Mouse (Mus musculus) cerebellum, postnatal 14 days (tissue): Measurements from ENCODE around the gene Slc22a20.

Source experiments
- DNase-seq, 2 experiments: peaks; one replicate each; pipeline ENCODE4 v3.0.0; 2021; ENCODE audit warnings: mixed read lengths in 2 of 2

Gene Slc22a20

DNA sequence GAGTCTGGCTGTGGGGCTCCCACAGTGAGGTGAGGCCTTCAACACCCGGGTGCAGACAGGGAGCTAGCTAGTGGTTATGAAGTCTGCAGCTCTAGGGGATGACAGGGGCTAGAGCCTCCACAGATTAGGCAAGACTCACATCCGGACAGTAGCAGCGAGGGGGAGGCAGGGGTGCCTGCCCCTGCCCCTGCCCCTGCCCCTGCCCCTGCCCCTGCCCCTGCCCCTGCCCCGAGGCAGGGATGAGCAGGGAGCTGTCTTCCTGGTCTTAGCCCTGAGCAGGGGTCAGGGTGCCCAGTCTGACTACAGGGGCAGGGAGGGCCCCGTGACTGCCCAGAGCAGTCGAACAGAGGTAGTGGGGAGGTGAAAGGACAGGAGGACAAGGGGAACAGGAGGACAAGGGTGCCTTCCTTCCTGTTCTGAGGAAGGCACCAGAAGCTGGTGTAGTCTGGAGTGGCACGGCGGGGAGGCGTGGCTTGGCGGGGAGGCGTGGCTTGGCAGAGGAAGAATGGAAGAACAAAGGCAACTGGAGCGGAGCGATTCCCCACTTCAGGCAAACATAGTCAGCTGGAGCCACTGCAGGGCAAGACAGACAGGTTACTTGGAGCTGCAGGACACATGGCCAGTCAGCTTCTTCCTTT, 3.0 kb upstream of the Slc22a20 start:
- peak; percentile 34 to 73 for DNase-seq

DNA sequence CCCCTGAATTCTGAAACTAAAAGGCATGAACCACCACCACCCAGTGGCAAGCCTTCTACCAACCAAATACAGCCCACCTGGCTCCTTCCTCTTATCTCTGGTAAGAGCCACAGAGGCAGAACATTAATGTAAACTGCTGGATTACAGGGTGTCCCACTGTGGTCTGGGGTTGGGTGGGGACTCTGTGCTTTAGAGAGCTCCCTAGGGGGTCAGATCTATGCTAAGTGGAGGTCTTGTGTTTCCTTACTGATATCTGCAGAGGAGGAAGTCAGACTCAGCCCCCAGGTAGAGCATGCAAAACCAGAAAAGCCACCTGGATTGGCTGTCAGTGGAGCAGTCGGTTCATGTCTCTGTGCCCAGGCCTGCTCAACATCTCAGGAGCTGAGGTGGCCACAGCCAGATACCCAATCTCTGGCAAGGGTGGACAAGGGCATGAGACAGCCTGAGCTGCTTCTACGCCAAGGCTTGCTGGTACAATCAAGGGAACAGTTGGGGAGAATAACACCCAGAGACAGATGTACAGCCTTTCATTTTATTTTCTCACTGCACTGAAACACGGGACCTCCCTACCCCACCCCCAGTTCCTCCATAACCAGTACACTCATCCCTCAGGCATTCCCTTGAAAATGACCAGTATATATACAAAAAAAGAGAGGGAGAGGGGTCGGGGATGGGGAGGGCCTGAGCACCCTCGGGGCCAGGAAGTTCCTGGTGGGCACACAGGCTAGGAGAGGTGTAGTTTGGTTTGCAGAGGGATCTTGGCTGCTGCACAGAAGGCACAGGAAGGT, 2.3 kb upstream of the Slc22a20 start:
- no peak for DNase-seq

DNA sequence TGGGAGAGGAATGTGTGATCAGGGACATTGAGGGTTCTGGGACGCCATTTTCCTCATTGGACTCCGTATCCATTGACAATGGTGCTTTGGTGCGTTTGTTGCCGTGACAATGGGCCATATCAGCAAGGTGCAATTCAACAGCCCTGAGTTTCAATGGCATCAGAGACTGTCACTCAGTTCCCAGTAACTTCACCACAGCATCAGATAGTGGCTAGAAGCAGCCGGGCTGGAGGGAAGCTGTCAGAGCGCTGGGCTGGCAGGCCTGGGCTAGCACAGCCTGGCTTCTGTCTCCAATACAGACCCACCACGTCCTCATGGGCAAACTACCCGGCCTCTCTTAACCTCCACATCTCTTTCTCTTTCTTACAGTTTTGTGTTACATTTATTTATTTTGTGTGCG, 5.5 kb downstream of the Slc22a20 start:
- no peak for DNase-seq

DNA sequence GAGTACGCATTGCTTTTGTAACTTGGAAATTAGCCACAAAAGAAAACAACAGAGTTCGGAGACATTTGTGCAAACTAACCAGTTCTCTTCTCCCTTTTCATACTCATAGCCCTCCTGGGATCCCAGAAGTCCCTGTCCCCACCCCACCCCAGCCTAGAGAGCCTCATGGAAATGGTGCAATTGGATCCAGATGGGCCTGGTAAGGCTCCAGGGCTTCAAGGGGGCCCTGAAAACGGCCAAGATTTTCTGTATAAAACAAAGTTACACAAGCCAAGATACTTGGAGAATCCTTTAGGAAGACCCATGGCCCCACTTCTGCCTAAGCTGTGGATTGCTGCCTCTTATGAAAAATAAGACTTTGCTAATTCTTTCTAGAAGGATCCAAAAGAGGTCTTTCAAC, 8.2 kb downstream of the Slc22a20 start:
- peak in 1 of 2 experiments; percentile 30 for DNase-seq

DNA sequence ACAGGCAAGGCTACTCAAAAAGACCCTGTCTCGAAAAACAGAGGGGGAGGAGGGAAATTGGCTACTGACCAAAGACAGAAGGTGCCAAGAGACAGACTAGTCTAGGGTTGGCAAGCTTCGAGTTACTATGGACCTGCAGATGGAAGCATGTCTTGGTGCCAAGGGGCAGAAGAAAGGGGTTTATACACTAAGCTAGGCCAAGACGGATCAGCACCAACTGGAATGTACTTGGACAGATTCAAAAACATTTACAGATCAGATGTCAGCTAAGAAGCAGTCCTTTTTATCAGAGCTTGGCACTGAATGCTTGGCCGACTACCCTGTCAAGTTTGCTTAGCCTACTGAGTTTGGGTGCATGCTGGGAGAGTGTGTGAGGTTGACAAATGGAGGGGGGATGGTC, 10.3 kb downstream of the Slc22a20 start:
- peak; percentile 89 for DNase-seq

DNA sequence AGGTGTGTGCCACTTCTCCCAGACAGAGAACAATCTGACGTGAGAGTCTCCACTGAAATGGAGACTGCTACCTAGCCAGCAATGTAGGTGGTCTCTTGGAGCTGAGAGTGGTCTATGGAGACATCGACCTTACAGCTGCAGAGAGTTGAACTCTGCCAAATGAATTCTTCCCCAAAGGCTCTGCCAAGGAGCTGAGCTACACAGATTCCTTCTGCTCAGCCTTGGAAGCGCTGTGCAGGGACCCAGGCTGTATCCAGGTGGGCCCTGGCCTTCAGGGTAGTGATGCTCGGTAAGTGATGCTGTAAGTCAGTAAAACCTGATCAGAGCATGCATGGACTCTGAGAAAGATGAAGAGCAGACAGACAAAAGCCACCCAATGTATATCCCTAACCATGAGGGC, 10.8 kb downstream of the Slc22a20 start:
- DNase-seq: no peak

DNA sequence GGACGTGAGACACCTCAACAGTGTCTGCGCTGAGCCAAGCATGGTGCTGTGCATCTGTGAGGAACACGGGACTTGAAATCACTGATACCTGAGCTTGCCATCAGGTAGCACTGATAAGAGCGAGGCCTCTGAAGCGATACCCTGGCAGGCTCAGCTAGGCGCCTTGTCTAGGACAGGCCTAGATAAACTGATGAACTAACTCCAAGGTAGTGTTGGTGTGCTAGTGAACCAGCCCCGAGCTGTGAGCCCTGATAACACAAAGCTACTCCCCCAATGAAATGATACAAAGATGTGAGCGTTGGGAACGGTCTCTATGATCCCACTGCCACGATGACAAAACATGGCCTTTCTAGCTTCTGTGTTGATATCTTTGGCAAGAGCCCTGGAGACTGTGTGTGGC, 18.3 kb downstream of the Slc22a20 start:
- DNase-seq: no peak

DNA sequence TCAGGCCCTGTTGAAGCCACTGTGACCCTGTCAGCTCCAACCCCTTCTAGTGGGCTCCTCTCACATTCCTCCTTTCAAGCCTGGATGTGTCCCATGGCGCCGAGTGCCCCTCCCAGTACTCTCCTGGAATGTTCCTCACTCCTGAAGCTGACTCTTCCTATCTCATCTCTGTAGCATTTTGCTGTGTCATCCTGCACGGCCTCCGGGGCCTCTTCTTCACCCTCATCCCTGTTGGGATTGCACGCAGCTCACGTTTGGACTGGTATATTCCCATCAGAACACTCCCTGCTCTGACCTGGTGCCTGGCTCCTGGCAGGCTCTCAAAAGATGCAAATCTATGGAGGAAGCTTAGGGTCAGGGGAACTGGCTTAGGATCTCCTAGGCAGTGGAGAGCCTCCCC, 19.2 kb downstream of the Slc22a20 start:
- DNase-seq: no peak

DNA sequence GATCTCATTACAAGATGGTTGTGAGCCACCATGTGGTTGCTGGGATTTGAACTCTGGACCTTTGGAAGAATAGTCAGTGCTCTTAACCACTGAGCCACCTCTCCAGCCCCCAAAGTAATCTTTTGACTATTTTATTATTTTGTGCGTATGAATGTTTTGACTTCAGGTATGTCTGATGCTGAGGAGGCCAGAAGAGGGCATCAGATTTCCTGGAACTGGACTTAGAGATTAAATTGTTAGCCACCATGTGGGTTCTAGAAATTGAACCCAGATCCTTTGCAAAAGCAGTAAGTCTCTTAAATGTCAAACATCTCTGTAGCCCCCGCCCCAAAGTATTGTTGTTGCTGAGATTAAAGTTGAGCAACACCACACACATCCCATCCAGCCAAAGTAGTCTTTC, 20.0 kb downstream of the Slc22a20 start:
- DNase-seq: no peak

DNA sequence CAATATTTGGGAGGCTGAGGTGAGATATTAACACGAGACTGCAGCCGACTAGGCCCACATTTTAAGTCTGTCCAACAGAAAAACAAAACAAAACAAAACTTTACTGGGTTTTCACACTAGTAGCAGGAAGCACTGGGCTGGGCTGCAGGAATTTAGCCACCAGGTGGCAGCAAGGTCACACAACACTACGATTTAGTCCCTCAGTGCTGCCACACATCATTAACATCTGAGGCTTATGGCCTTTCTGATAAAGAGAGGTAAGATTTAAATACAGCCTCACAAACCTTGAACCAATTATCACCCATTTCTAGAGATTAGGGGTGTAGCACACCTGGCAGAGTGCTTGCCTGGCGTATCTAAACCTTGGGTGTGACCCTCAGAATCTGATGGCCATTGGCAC, 20.7 kb downstream of the Slc22a20 start:
- peak; percentile 85 to 89 for DNase-seq

DNA sequence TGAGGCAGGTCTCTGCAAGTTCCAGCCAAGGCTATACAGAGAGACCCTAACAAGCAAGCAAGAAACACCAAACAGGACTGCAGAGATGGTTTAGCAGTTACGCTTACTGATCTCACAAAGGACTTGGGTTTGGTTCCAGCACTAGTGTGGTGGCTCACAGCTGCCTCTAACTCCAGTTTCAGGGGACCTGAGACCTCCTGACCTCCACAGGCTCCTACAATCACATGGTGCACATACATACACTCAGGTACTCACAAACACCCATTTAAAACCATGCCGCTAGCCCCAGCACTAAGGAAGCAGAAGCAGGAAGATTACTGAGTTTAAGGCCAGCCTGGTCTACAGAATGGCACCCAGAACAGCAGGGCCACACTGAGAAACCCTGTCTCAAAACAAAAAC, 21.1 kb downstream of the Slc22a20 start:
- no peak for DNase-seq

DNA sequence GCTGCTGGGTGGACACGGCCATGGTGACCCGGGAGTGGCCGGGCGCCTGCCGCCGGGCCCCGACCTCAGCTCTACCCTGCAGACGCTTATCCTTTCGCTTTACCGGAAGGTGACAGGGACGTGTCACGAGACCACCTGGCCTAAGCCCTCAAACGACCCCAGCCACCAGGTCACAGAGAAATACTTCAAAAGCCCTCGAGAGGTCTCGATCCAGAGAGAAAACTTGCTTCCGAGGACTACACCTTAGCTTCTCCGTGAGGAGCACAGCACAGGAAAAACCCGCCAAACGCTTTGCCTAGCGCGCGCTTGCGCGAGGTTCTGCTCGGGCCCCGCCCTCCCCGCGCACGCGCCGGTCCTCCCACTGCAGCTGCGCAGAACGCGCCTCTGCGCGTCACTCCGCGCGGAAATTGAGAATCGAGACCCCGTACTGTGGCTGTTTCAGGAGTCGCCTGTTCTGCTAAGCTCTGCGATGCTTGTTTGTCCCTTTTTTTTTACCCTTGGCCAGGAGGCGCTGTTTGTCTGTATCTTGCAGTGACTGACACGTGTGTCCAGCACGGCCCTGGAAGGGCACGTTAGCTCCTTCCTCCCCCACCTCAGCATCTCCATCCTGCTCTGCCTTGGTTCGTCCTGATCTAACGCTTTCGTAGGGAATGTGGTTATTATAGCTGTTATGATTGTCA, 21.9 kb downstream of the Slc22a20 start, which contains the start of gene Pola2:
Pola2 (minus strand) TSS at position 320 of the 680 bp plus-strand sequence.
- DNase-seq: peak; percentile 91 to 92

DNA sequence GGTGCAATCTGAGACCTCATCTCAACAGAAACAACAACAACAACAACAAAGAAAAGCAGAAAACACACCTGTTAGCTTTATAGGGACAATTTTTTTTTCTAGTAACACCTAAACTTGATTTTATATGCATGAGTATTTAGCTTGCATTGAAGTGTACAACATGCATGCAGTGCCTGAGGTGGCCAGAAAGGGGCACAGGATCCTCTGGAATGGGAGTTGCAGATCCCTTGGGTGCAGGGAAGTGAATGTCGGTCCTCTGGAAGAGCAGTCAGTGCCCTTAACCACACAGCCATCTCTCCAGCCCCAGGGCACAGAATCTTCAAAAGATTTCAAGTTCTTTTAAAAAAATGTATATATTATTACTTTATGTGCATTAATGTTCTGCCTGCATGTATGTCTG, 23.3 kb downstream of the Slc22a20 start:
- DNase-seq: no peak

DNA sequence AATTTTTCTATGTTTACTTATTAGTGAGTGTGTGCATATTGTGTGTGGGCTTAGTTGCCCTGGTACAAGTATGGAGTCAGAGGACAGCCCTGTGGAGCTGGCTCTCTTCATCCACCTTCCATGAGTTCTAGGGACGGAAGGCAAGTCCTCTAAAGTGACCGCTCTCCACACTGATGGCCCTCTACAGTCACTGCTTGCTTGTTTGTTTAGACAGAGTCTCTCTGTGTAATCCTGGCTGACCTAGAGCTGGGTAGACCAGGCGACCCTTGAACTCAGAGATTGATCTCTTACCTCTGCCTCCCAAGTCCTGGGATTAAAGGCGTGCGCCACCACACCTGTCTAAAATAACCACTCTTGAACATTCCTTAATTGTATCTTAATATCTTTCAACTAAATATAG, 28.6 kb downstream of the Slc22a20 start:
- DNase-seq: no peak

DNA sequence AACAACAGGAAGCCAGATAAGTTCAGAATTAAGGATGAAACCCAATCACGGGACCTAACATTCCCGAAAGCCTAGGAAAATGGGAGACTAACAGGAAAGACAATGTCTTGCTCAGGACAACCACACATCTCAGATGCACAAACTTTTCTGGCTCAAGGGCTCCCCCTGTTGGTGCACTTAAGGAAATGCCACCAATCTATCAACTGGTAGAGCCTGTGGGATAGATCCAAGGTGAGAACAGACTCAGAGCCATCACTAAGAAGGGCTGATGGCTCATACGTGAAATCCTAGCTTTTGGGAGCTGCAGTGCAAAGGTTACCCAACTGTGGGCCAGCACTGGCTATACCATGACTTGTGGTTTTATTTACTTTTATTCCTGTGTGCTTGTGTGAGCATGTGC, 29.3 kb downstream of the Slc22a20 start:
- peak; percentile 91 to 93 for DNase-seq

DNA sequence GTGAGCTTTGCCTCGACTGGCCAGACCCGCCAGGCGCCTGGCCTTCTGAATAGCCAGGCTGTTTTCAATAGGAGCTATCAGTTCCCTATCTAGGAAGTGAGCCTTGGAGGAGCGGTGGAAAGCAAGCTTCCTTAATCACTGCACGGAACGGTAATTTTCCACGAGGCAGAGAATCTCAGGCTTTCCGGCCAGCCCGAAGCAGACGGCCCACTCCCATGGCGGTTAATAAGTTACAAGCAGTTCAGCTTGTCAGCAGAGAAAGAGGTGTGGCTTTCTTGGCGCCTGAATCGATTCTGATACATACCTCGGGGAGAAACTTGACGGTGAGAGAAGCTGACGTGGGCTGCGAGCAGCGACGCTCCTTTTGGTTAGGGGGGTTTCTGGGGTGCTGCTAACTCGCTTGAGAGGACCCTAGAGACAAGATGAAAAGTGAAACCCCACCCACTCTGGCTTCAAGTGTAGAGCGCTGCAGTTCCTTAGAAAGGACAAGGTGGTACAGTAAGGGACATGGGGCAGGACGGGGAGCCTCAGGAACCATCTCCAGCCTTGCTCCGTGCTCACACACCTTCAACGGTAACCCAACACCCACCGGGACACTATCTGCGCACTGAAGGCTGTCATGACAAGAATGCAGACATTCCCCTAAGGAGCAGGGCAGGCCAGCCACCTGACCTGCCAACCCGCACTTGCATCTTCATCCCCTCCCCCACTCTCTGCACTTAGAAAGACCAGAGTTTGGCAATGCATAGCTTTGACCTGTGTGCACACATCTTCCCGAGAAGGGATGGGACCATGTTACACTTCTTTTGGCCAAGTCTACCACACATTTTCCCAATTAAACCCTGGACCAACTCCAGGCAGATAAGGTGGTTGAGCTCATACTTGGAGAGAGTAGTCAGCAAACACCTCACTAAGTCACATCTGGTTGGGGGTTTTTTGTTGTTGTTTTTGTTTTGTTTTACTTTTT, 30.0 kb downstream of the Slc22a20 start:
- no peak for DNase-seq

DNA sequence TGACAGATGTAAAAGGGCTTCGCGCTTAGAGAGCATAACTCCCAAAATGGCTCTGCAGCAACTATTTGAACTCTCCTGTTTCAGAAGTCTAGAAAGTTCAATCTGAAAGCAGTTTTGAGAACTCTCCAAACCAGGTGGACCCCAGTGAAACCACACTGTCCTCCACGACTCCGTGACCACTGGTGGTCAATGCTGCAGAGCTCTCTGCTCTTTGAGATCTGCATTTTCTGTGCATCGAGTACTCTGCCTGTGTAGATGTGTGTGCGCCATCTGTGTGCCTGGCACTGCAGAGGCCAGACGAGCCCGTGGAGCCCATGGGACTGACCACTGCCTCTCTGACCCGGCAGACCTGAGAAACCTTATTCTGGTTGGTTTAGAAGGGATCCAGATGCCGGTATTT, 31.0 kb downstream of the Slc22a20 start:
- no peak for DNase-seq

DNA sequence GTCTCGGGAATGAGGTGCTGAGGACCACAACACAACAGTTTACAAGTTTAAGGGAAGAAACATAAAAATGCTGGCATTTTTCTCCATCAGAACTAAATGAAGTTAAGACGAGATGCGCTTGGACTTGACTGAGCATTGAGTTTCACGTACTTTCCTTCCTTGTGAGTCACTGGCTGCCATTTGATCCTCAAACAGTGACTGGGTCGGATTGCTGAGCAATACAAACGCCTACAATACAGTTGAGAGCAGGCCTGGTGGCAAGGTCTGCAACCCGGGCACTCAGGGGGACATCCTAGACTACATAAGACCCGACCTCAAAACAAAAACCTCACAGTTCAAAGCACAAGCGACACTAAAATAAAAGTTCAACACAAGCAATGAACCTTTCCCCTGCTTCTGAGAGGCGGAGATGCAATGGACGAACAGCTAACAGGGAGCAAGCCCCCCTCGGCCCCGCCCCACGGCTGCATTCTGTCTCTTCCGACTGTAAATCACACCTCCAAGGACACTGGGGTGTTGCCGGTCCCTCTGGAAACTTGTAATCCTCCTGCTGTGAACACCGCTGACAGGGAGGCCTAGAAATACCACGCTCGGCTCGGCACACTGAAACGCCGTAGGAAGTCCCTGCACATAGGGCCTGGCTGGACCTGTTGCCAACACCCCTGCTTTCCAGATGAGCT, 31.8 kb downstream of the Slc22a20 start:
- DNase-seq: no peak

DNA sequence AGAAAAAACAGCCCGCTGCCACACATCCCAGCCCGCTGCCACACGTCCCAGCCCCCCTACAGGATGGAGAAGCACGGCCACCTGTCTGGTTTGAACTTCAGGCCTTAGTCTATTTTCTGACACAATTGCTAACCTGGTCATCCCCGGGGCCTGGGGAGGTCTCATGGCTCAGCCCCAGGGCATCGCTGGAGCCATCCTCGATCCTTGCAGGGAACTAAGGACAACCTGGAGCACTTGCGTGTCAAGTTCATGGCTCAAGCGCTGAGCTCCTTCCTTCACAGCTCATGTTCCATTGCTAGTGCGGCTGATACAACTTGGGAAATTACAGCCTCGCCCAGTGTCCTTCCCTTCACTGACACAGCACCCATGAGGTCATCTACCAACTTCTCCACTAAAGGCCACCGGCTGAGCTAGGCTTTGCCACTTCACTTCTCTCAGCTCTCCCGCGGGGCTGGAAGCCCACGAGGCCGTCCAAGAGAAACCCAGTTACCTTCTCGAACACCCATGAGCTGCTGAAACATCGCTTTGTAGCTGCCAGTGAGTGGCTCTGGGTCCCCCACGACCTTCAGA, 32.7 kb downstream of the Slc22a20 start:
- no peak for DNase-seq

DNA sequence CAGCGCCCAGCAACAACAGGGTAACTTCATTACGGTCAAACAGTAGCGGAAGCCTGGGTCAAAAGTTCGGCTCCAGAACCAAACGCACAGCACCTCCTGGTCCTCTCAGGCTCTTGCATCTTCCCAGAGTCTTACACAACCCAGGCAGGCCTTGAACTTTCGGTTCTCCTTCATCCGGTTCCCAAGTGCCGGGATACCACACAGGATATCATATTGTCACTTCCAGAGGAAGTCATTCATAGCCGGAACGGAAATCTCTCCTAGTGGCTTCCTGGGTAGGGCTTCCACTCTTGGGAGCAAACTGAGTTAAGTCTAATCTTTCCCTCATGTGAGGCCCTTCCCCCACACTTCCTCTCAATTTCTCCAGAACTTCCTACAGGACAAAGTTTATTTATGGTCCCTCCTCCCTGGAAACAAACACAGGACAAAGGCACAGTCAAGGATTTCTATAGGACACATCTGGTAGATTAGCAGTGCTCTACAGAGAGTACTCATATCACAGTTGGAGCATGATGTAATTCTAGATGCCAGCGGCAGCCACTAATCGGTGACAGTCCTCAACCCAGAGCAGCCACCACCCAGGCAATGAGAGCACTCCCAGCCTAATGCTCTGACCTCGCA, 33.8 kb downstream of the Slc22a20 start:
- DNase-seq: no peak

DNA sequence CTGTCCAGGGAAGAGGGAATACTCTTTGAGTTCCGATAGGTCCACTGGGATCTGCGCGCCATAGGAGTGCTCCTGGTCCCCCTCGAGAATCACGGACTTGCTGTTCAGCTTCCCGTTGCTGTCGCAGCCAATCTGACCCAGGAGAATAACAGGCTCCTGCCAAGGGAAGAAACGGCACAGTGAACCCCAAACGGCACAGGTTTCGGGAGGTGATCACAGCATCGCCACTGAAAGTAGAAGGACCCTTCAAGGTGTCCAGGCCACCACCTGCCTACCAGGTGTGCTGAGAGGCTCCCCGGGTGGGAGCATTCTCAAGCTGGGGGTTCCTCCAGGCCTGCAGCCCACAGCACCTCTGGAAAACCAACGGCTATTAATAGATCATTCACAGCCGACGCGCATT, 34.3 kb downstream of the Slc22a20 start:
- no peak for DNase-seq
